Mouse (Mus musculus) thymus, adult 2 months (tissue): ENCODE data around the gene Tead3. TPM values are rescaled to one million over a fixed set of nuclear protein-coding genes. Genes with fewer than 3 reads are reported as not detected.

Experiments used
- DNase-seq: peaks from one replicate; pipeline ENCODE4 v3.0.0; 2021
- H3K27ac ChIP-seq: fragments of 200-500 bp; 2 replicates; pipeline ENCODE4 v1.5.1; 2012; ENCODE audit warnings: low read length, control low read depth; ENCODE audit not compliant: control insufficient read depth, insufficient read depth
- H3K27me3 ChIP-seq: fragments of 200-500 bp; 2 replicates; pipeline ENCODE4 v1.6.1; 2012; ENCODE audit warnings: mild to moderate bottlenecking, low read length, moderate library complexity, mixed read lengths; ENCODE audit not compliant: control insufficient read depth, insufficient read depth
- H3K36me3 ChIP-seq: fragments of 200-500 bp; 2 replicates; pipeline ENCODE4 v1.6.1; 2012; ENCODE audit warnings: mild to moderate bottlenecking, low read length, moderate library complexity; ENCODE audit not compliant: control insufficient read depth, insufficient read depth
- H3K4me1 ChIP-seq: fragments of 200-500 bp; replicated peaks from 2 replicates; pipeline ENCODE4 v1.6.1; 2012; ENCODE audit warnings: low read length; ENCODE audit not compliant: control insufficient read depth, insufficient read depth
- H3K4me3 ChIP-seq: fragments of 200-500 bp; 2 replicates; pipeline ENCODE4 v1.5.1; 2012; ENCODE audit warnings: mild to moderate bottlenecking, low read length, control low read depth, moderate library complexity; ENCODE audit not compliant: control insufficient read depth, insufficient read depth
- CTCF ChIP-seq: fragments of 200-500 bp; IDR thresholded peaks from 2 replicates; pipeline ENCODE4 v1.5.1; 2012; ENCODE audit warnings: mild to moderate bottlenecking, control low read depth, low read length, moderate library complexity, borderline replicate concordance; ENCODE audit not compliant: control insufficient read depth, poor library complexity, insufficient read depth; ENCODE audit errors: extremely low read depth
- POLR2A ChIP-seq: fragments of 200-500 bp; IDR thresholded peaks from 2 replicates; pipeline ENCODE4 v1.6.1; 2012; ENCODE audit warnings: mild to moderate bottlenecking, low read length, control low read depth, moderate library complexity; ENCODE audit not compliant: control insufficient read depth, poor library complexity, insufficient read depth; ENCODE audit errors: extremely low read depth
- WGBS: fragments of 180-500 bp; shearing (Covaris S2); methylation state at CpG from one replicate; pipeline ENCODE4 v1.1.7; 2018; 5-methylcytosine and 5-hydroxymethylcytosine counted together
- polyA plus RNA-seq: library from polyadenylated mRNA; depleted of rRNA; stranded (reverse); fragments of >200 nt; gene quantifications from 2 replicates; pipeline ENCODE4 v1.2.3, GENCODE M21; 2012

Tead3 gene
- polyA plus RNA-seq, 1 experiment: 11.6 TPM

GRCm38 (mm10) chr17:28300850-28301249, 49.8 kb downstream of the Tead3 start:
- TF ChIP-seq CTCF (0 out of 2 replicates have a peak, but pooled peaks have one; percentile 6), POLR2A (no peak)
- Histone ChIP-seq H3K36me3 (no peaks in the 10 kb centered on the region), H3K4me1 (peaks cover 28% of the 10 kb centered on the region), H3K27ac (no peak overlapping the region), H3K27me3 (no peaks in the 10 kb centered on the region), H3K4me3 (no peak overlapping the region)
- WGBS: 90% methylated on average over 3 of the region's 3 CpGs
- no peak for DNase-seq

GRCm38 (mm10) chr17:28300323-28300722, 50.3 kb downstream of the Tead3 start:
- TF ChIP-seq CTCF (0 out of 2 replicates have a peak, but pooled peaks have one; percentile 4), POLR2A (no peak)
- no peak overlapping the region for H3K4me3 ChIP-seq
- DNase-seq: no peak
- H3K36me3 ChIP-seq: no peaks in the 10 kb centered on the region
- 0 out of 2 replicates have a peak overlapping the region, but pooled peaks have one; percentile 12 for H3K27ac ChIP-seq
- H3K4me1 ChIP-seq: peaks cover 28% of the 10 kb centered on the region
- 88% methylated on average over 9 of the region's 9 CpGs for WGBS
- H3K27me3 ChIP-seq: no peaks in the 10 kb centered on the region

- no peak for DNase-seq
- no peak for TF ChIP-seq CTCF
- no peak for TF ChIP-seq POLR2A
- no peaks in the 10 kb centered on the region for H3K27me3 ChIP-seq
- no peaks in the 10 kb centered on the region for H3K36me3 ChIP-seq
- WGBS: 37% methylated on average over 11 of the region's 11 CpGs
- H3K4me1 ChIP-seq: peaks cover 33% of the 10 kb centered on the region
- H3K27ac ChIP-seq: 0 out of 2 replicates have a peak overlapping the region, but pooled peaks have one; percentile 12
- no peak overlapping the region for H3K4me3 ChIP-seq
These were observed 50.8 kb downstream of the Tead3 start for GRCm38 (mm10) chr17:28299669-28300320.

- TF ChIP-seq POLR2A (no peak), CTCF (no peak)
- H3K4me3 ChIP-seq: no peak overlapping the region
- peaks cover 42% of the 10 kb centered on the region for H3K4me1 ChIP-seq
- 87% methylated on average over 17 of the region's 17 CpGs for WGBS
- no peak overlapping the region for H3K27ac ChIP-seq
- no peaks in the 10 kb centered on the region for H3K27me3 ChIP-seq
- H3K36me3 ChIP-seq: no peaks in the 10 kb centered on the region
- no peak for DNase-seq
These were observed 51.7 kb downstream of the Tead3 start for GRCm38 (mm10) chr17:28298888-28299287.

- no peak overlapping the region for H3K4me3 ChIP-seq
- no peak for DNase-seq
- no peaks in the 10 kb centered on the region for H3K36me3 ChIP-seq
- H3K4me1 ChIP-seq: peaks cover 45% of the 10 kb centered on the region
- no peak overlapping the region for H3K27ac ChIP-seq
- WGBS: 43% methylated on average over 17 of the region's 17 CpGs
- no peaks in the 10 kb centered on the region for H3K27me3 ChIP-seq
- TF ChIP-seq POLR2A (no peak), CTCF (no peak)
These were observed 55.9 kb downstream of the Tead3 start for GRCm38 (mm10) chr17:28294449-28295333.

- DNase-seq: no peak
- TF ChIP-seq POLR2A: no peak
- no peak for TF ChIP-seq CTCF
- no peak overlapping the region for H3K27ac ChIP-seq
These were observed 56.9 kb downstream of the Tead3 start for GRCm38 (mm10) chr17:28293716-28294115.

More at GRCm38 (mm10) chr17:28293716-28294115, 56.9 kb downstream of the Tead3 start:
- no peaks in the 10 kb centered on the region for H3K36me3 ChIP-seq
- no peaks in the 10 kb centered on the region for H3K27me3 ChIP-seq
- WGBS: 84% methylated on average over 4 of the region's 4 CpGs
- no peak overlapping the region for H3K4me3 ChIP-seq
- peaks cover 36% of the 10 kb centered on the region for H3K4me1 ChIP-seq
